Mouse (Mus musculus): Measurements from ENCODE around the gene Gm4305.
"Not testable (repeated sequence)": the region's sequence is repeated elsewhere in the genome, so short reads cannot be mapped to it uniquely, and the experiment has no call there.

Gene Gm4305

GRCm38 (mm10) chr10:100350793-100351192 is at the start of gene Gm4305:
TSS of gene Gm4305 (plus strand) at chr10:100351093.
- DNase-seq (ENCODE audit: low read depth, low spot score): not testable (repeated sequence)

- DNase-seq (ENCODE audit: low read depth, low spot score): not testable (repeated sequence)
Measured at GRCm38 (mm10) chr10:100335376-100335775, 15.5 kb upstream of the Gm4305 start, which contains the start of gene Gm4301. TSS of gene Gm4301 (plus strand) at chr10:100335676.

GRCm38 (mm10) chr10:100340536-100340935 is 10.4 kb upstream of the Gm4305 start, which contains the start of gene Gm4302:
TSS of gene Gm4302 (plus strand) at chr10:100340836.
- DNase-seq (ENCODE audit: low read depth, low spot score): not testable (repeated sequence)

GRCm38 (mm10) chr10:100345672-100346071 is 5.2 kb upstream of the Gm4305 start, which contains the start of gene Gm4303:
TSS of gene Gm4303 (plus strand) at chr10:100345972.
- DNase-seq (ENCODE audit: low read depth, low spot score): not testable (repeated sequence)

- DNase-seq (ENCODE audit: low read depth, low spot score): not testable (repeated sequence)
Measured at GRCm38 (mm10) chr10:100356841-100357240, 5.9 kb downstream of the Gm4305 start.

GRCm38 (mm10) chr10:100361038-100361437 is 10.1 kb downstream of the Gm4305 start, which contains the start of gene Gm4307:
TSS of gene Gm4307 (plus strand) at chr10:100361338.
- DNase-seq (ENCODE audit: low read depth, low spot score): not testable (repeated sequence)

- not testable (repeated sequence) for DNase-seq (ENCODE audit: low read depth, low spot score)
Measured at GRCm38 (mm10) chr10:100382460-100382859, 31.6 kb downstream of the Gm4305 start, which contains the start of gene Gm4312. TSS of gene Gm4312 (minus strand) at chr10:100382560.
